Mouse (Mus musculus) G1E (cell line): ENCODE measurements around the gene Oasl1.

Experiments used
- CTCF ChIP-seq: IDR thresholded peaks from 2 replicates; pipeline ENCODE4 v1.5.1; 2012; ENCODE audit warnings: low read depth, low read length, inconsistent platforms, mixed read lengths
- GATA1 ChIP-seq: IDR thresholded peaks from 2 replicates; pipeline ENCODE4 v1.6.1; 2012; ENCODE audit warnings: borderline replicate concordance, low read length, inconsistent platforms, mixed read lengths
- POLR2AphosphoS5 ChIP-seq: IDR thresholded peaks from 2 replicates; pipeline ENCODE4 v1.6.1; 2012; ENCODE audit warnings: low read depth, low read length, inconsistent platforms; ENCODE audit not compliant: insufficient replicate concordance
- TAL1 ChIP-seq: conservative IDR thresholded peaks from 2 replicates; pipeline ENCODE4 v1.6.1; 2012; ENCODE audit warnings: low read depth, low read length, inconsistent platforms, mixed read lengths

- TF ChIP-seq GATA1 (no peak), CTCF (no peak), POLR2AphosphoS5 (no peak), TAL1 (no peak)
Measured at GRCm38 (mm10) chr5:114883022-114883421, 40.0 kb upstream of the Oasl1 start.
